Mouse (Mus musculus): ENCODE measurements around the gene Ace. TPM values are rescaled to one million over a fixed set of nuclear protein-coding genes. Genes with fewer than 3 reads are reported as not detected.

Ace gene
- total RNA-seq (2021): 10 to 100 TPM; 21.9 to 38.1 TPM

DNA sequence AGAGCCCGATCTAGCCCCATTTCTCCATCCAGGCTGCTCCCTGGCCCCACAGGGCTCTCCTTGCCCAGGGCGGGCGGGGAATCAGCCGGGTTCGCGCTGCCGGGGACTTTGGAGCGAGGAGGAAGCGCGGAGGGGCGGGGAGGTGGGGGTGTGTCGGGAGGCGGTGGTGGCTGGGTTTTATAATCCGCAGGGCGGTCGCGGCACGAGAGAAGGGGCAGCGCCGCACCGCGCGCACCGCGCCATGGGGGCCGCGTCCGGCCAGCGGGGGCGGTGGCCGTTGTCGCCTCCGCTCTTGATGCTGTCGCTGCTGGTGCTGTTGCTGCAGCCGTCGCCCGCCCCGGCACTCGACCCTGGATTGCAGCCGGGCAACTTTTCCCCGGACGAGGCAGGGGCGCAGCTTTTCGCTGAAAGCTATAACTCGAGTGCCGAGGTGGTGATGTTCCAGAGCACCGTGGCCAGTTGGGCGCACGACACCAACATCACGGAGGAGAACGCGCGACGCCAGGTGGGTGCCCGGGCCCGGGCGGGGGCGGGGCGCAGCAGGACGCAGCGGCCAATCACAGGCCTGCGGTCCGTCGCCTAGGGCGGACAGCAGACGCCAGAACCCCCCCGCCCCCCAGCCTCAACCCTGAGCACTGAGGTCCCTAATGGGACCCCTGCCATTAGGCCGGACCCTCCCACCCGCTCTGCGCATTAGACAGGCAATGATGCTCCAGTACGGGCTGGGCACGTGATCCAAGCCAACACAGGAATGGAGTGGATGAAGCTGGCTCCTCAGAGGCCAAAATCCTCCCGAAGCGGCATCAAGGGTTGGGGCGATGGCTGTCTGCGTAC is at the start of gene Ace:
Gene Ace, plus strand, starts transcription at position 205 of the 834 bp plus-strand sequence.
- intact Hi-C loops (cut with DNase I): loop anchor here (2.0 kb wide), 2 partner anchors 23 to 67 kb away; no protein-coding TSS in a partner anchor
- DNase-seq: peak; percentile 51 to 52

- intact Hi-C loops (cut with DNase I): no loop called here
- no peak for DNase-seq
Observed at GRCm38 (mm10) chr11:105920098-105920785, 47.5 kb upstream of the Ace start.

- no peak for DNase-seq
- intact Hi-C loops (cut with DNase I): no loop called here
Observed at GRCm38 (mm10) chr11:105920836-105921235, 46.9 kb upstream of the Ace start.

DNA sequence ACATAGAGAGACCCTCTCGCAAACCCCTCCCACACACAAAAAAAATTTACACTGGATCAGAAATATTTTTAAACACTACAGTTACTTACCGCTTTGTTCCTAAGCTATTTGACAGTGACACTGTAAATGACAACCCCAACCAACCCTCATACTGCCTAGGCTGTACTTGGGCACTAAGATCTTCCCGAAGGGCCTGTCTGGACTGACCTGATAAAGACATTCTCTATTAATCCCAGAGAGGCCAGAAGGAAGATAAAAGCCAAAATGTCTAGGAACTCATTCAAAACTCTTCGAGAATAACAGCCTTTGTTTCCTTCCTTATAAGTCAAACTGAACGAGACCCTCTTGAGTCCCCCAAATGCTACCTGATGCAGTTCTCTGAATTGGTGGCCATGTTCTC is 46.5 kb upstream of the Ace start:
- intact Hi-C loops (cut with DNase I): no loop called here
- DNase-seq: no peak

GRCm38 (mm10) chr11:105922769-105923663 is 44.7 kb upstream of the Ace start:
- intact Hi-C loops (cut with DNase I): no loop called here

GRCm38 (mm10) chr11:105927065-105928030 is 40.4 kb upstream of the Ace start:
- intact Hi-C loops (cut with DNase I): loop anchor here (1.0 to 2.0 kb wide), 4 partner anchors 42 to 149 kb away; no protein-coding TSS in a partner anchor
- peak; percentile 77 to 79 for DNase-seq

More at GRCm38 (mm10) chr11:105922769-105923663, 44.7 kb upstream of the Ace start:
- DNase-seq: no peak

GRCm38 (mm10) chr11:105928171-105928570 is 39.6 kb upstream of the Ace start:
- no peak for DNase-seq
- intact Hi-C loops (cut with DNase I): no loop called here

DNA sequence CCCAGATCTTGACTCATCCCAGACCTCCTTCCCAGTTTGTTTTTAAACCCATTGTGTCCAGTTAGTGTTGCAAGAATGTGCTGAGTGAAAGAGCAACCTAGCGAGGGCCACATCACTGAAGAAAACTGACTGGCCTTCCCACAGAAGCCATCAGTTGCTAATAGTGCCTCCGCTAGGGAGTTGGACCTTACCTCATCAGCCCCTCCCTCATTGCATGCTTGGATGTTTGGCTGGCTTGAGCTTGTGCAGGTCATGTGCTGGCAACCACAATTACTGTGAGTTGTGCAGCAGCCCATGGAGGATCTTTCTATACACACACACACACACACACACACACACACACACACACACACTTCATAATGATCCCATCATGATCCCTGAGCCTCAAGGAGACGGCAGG is 36.4 kb upstream of the Ace start:
- no peak for DNase-seq
- intact Hi-C loops (cut with DNase I): no loop called here

- intact Hi-C loops (cut with DNase I): no loop called here
- DNase-seq: no peak
Observed at GRCm38 (mm10) chr11:105933746-105934145, 34.0 kb upstream of the Ace start.

GRCm38 (mm10) chr11:105934303-105934711 is 33.4 kb upstream of the Ace start:
- peak in 1 of 2 experiments; percentile 58 for DNase-seq
- intact Hi-C loops (cut with DNase I): no loop called here

DNA sequence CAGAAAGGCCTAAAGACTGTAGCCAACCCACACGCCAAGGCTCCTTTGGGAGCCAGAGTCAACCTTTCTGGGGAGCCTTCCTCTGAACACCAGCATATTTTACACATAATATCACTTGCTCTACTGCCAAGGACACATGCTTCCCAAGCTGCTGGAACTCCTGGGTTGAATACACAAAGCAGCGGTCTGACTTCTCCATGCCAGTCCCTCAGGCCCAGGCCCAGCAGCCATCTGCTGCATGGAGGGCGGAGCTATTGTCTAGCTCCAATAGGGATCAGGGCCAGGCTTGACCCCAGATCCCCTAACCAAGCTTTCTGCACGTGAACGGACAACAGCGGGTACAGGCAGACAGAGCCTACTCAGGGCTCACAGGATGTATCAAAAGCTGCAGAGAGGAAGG is 32.9 kb upstream of the Ace start:
- intact Hi-C loops (cut with DNase I): no loop called here
- DNase-seq: peak; percentile 49 to 57

- no peak for DNase-seq
- intact Hi-C loops (cut with DNase I): no loop called here
Observed at GRCm38 (mm10) chr11:105935496-105935895, 32.2 kb upstream of the Ace start.

GRCm38 (mm10) chr11:105936200-105936599 is 31.5 kb upstream of the Ace start:
- intact Hi-C loops (cut with DNase I): no loop called here
- DNase-seq: peak; percentile 82 to 87

DNA sequence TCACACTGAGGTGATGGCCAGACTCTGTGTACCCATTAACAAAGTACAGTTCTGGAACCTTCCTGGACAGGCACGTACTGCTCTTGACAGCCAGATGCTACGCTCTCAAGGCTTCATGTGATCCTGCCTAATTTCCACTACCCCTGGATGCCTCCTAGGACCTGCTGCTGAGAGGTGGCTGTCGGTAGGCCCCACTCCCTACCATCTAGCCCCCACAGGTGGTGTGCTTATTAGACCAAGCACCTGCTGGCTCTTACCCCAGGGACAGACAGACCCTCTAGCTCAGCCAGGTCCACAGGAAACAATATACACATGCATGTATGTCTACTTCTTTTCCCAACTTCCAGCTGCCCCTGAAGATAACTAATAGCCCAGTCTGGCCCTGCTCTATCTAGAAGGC is 30.8 kb upstream of the Ace start:
- intact Hi-C loops (cut with DNase I): no loop called here

DNA sequence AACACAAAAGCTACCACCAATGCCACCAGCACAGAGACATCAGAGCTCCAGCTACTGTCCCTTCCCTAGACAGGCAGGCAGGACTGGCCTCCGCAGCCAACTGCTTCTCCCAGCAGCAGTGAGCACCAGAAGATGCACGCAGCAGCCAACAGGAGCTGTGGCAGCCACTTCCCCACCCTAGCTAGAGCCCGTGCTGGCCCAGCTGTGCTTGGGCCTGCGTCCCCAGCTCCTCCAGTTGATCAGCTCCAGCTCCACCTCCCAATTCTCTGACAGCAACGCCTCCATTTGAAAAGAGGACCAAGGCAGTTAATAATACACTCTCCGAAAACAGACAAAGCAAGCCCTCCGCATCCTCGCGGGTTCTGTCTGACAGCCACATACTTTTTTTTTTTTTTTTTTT is 29.0 kb upstream of the Ace start:
- peak; percentile 38 to 42 for DNase-seq

More for the DNA sequence above, 30.8 kb upstream of the Ace start:
- no peak for DNase-seq

DNA sequence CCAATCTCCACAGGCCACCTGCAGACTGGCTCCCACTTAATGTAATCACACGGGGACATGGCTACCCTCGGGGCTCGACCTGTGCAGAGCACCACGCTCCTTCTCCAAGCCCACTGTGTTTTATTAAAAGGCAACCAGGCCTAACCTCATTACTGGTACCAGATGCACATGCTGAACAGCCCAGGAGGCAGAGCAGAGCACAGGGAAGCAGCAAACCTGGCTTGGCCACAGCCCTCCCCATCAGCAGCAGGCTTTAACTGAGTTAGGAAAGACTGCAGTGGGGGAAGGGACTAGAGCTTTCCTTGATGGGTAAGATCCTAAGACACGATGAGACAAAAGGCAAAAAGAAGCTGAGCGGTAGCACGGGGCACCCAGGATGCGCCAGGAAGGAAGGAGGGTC is 25.8 kb upstream of the Ace start:
- intact Hi-C loops (cut with DNase I): no loop called here
- no peak for DNase-seq

More for the DNA sequence above, 29.0 kb upstream of the Ace start:
- intact Hi-C loops (cut with DNase I): no loop called here

DNA sequence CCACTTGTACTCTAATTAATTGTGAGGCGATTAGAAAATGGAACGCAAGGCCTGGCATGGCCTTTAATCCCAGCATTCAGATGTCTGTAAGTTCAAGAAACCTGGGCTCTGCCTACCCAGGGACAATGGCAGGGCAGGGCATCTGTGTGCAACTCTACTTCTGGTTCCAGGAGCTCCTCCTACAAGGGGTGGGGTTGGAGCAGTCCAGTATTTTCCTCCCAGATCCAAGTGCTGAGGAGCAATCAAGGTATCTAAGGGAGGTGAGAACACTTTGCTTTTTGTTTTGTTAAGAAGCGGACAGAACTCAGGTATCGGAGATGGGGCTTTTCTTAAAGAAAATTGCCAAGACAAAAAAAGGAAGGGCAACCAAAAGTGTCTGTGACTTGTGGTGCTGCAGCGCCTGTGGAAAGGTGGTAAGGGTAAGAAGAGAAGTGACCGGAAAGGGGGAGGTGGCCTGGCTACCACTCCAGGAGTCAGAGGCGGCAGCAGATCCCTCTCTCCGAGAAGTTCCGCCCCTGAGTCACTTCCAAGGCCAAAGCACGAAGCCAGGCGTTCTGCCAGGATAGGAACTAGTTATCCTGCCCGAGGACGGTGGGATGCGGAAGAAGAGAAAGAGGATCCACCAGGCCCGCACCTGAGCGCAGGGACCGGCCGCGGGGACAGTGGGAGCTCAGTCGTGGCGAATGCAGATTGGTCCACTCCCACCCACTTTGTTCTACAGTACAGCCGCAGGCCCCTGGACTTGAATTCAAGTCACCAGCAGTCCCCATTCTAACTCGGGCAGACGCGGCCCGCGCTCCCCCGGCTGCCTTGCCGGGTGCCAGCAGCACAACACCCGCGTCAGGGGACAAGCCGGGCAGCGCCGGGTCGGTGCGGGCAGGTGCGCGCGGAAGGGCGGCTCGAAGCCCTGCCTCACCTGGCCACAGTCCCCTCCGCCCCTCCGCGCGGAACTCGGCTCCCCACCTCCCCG is 24.3 kb upstream of the Ace start:
- intact Hi-C loops (cut with DNase I): loop anchor here (2.0 kb wide), 2 partner anchors 15 to 25 kb away; no protein-coding TSS in a partner anchor
- peak; percentile 53 to 60 for DNase-seq

GRCm38 (mm10) chr11:105944126-105944621 is 23.6 kb upstream of the Ace start:
- peak; percentile 76 to 86 for DNase-seq
- intact Hi-C loops (cut with DNase I): loop anchor here (2.0 kb wide), 2 partner anchors 15 to 25 kb away; no protein-coding TSS in a partner anchor

All from heart, postnatal 36 days (tissue).